Mouse (Mus musculus) liver, embryonic 16.5 days (tissue): ENCODE measurements around the gene B4galt1. TPM values are rescaled to one million over a fixed set of nuclear protein-coding genes. Genes with fewer than 3 reads are reported as not detected.
A peak's percentile ranks its signal among the peaks of the same experiment; 100 is the strongest.

Experiments
- ATAC-seq: fragments of 200-750 bp; cut with Nextera tagmentation; 2 replicates; pipeline ENCODE4 v1.8.0; 2017; ENCODE audit warnings: low read depth, mild to moderate bottlenecking, moderate number of reproducible peaks, moderate library complexity
- H3K27ac ChIP-seq: fragments of 300-500 bp; sonication (generic); 2 replicates; pipeline ENCODE4 v1.5.1; 2014; ENCODE audit warnings: mild to moderate bottlenecking, low read length
- H3K27me3 ChIP-seq: fragments of 300-500 bp; sonication (generic); 2 replicates; pipeline ENCODE4 v1.6.1; 2014; ENCODE audit warnings: low read depth, low read length, mixed read lengths; ENCODE audit not compliant: control insufficient read depth, insufficient read depth
- H3K36me3 ChIP-seq: fragments of 300-500 bp; sonication (generic); 2 replicates; pipeline ENCODE4 v1.6.1; 2014; ENCODE audit warnings: mild to moderate bottlenecking; ENCODE audit not compliant: control insufficient read depth, insufficient read depth
- H3K4me1 ChIP-seq: fragments of 300-500 bp; sonication (generic); 2 replicates; pipeline ENCODE4 v1.6.1; 2014; ENCODE audit warnings: low read depth, low read length, mixed read lengths; ENCODE audit not compliant: control insufficient read depth
- H3K4me2 ChIP-seq: fragments of 300-500 bp; sonication (generic); 2 replicates; pipeline ENCODE4 v1.6.1; 2014; ENCODE audit warnings: low read depth, low read length, mixed read lengths
- H3K4me3 ChIP-seq: fragments of 300-500 bp; sonication (generic); 2 replicates; pipeline ENCODE4 v1.5.1; 2014; ENCODE audit warnings: low read depth, mild to moderate bottlenecking, low read length
- H3K9ac ChIP-seq: fragments of 300-500 bp; sonication (generic); 2 replicates; pipeline ENCODE4 v1.6.1; 2014; ENCODE audit warnings: low read depth, low read length
- H3K9me3 ChIP-seq: fragments of 300-500 bp; sonication (generic); replicated peaks from 2 replicates; pipeline ENCODE4 v1.6.1; 2016; ENCODE audit warnings: low read length; ENCODE audit not compliant: control insufficient read depth
- WGBS: fragments of 180-500 bp; shearing (Covaris S2); extraction: QIAGEN DNeasy Blood & Tissue Kit; methylation state at CpG from one replicate; pipeline ENCODE4 v1.1.7; 2014; ENCODE audit not compliant: insufficient replicate concordance; 5-methylcytosine and 5-hydroxymethylcytosine counted together
- polyA plus RNA-seq: library from polyadenylated mRNA; unstranded; fragments of >200 nt; fragmentation: Nextera tagmentation; extraction: Ambion mirVana; gene quantifications from 2 replicates; pipeline ENCODE4 v1.2.1, GENCODE M21; 2015

B4galt1 gene
- polyA plus RNA-seq, 1 experiment from 2014 or later: 32.6 TPM

DNA sequence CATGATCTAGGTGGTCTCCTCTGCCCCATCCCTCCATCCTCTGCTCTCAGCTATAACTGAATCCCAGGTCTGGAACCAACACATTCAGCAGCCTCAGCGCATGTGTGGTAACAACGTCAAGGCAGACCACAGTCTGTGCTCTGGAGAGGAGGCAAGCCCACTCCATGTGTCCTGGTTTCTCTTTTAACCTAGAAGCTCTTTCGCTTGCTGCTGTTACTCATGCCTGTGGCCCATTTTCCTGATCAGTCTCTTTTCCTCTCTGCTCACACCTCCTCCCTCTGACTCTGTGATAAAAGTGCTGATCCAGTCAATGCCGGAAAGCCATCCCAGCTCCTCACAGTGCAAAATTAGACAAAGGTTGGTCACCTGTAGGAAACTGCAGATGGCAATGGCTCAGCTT is 36.2 kb upstream of the B4galt1 start:
- no peaks in the 10 kb centered on the region for H3K36me3 ChIP-seq
- H3K4me2 ChIP-seq: no peak overlapping the region
- 69% methylated on average over 4 of the region's 4 CpGs for WGBS

DNA sequence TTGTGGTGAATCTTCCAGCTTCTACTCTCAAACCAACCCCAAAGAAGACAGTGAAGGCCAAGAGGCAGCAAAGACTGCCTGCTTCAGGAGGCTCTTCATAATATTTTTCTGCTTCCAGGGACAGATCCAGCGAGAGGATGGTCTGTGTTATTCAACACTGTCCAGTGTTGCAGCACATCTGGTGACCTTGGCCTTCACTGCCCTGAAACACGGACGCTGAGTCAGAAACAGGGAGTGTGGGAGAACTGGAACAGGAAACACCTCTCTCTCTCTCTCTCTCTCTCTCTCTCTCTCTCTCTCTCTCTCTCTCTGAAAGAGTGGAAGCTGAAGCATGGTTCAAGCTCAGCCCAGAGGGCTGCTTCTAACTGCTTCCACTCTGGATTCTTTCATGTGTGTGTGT is 35.4 kb upstream of the B4galt1 start:
- ATAC-seq: no peak
- Histone ChIP-seq H3K4me1 (no peaks in the 10 kb centered on the region; the same call in 1 of the 2 replicates), H3K4me2 (no peak overlapping the region), H3K27ac (no peak overlapping the region), H3K9me3 (no peaks in the 10 kb centered on the region), H3K4me3 (no peak overlapping the region), H3K36me3 (no peaks in the 10 kb centered on the region), H3K9ac (no peak overlapping the region), H3K27me3 (no peaks in the 10 kb centered on the region)
- 24% methylated on average over 3 of the region's 3 CpGs for WGBS

More for the DNA sequence above, 36.2 kb upstream of the B4galt1 start:
- no peak for ATAC-seq
- H3K9me3 ChIP-seq: no peaks in the 10 kb centered on the region
- no peak overlapping the region for H3K9ac ChIP-seq
- no peaks in the 10 kb centered on the region for H3K27me3 ChIP-seq
- H3K4me3 ChIP-seq: no peak overlapping the region
- H3K4me1 ChIP-seq: no peaks in the 10 kb centered on the region; the same call in 1 of the 2 replicates
- no peak overlapping the region for H3K27ac ChIP-seq

DNA sequence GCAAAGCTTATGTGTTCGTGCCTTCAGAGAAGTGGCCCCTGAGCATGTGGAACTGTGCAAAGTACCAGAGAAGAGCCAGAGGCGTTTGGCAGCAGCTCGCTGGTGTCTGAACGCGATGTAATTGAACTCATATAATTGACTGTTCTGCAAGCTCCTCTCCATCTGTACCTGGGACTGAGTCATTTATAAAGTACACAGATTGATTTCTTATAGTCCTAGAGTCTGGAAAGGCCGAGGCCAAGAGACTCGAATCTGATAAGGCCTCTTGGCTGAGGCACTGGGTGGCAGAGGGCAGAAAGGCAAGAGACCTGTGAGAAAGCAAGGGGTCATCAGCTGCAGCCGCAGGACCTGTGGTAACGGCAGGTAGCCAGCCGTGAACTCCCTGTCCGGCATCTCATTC is 35.0 kb upstream of the B4galt1 start:
- no peak overlapping the region for H3K27ac ChIP-seq
- no peaks in the 10 kb centered on the region for H3K27me3 ChIP-seq

DNA sequence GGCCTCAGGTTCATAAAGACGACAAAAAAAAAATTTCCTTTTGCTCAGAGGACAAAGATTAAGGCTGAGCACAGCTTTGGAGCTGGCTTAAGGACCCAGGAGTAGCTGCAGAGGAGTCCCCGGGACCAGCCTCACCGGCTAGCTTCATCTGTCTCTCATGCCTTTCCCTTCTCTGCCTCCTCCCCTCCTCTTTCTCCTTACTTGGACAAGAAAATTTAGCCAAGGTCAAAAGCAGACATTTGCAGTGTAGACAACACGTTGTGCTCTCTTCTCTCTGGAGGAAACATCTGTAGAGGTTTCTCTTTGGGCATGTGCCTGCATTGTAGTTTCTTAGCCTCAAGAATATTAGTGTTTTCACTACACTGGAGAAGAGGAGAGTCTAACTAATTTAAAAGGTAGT is 32.1 kb upstream of the B4galt1 start:
- Histone ChIP-seq H3K9me3 (no peaks in the 10 kb centered on the region), H3K27ac (no peak overlapping the region), H3K9ac (no peak overlapping the region), H3K36me3 (no peaks in the 10 kb centered on the region), H3K4me1 (no peaks in the 10 kb centered on the region; the same call in 1 of the 2 replicates), H3K4me2 (no peak overlapping the region), H3K27me3 (no peaks in the 10 kb centered on the region), H3K4me3 (no peak overlapping the region)
- no peak for ATAC-seq
- 57% methylated on average over 4 of the region's 4 CpGs for WGBS

More for the DNA sequence above, 35.0 kb upstream of the B4galt1 start:
- Histone ChIP-seq H3K4me2 (no peak overlapping the region), H3K36me3 (no peaks in the 10 kb centered on the region), H3K4me1 (no peaks in the 10 kb centered on the region; the same call in 1 of the 2 replicates), H3K9me3 (no peaks in the 10 kb centered on the region), H3K9ac (no peak overlapping the region), H3K4me3 (no peak overlapping the region)
- ATAC-seq: no peak
- WGBS: 66% methylated on average over 11 of the region's 11 CpGs

DNA sequence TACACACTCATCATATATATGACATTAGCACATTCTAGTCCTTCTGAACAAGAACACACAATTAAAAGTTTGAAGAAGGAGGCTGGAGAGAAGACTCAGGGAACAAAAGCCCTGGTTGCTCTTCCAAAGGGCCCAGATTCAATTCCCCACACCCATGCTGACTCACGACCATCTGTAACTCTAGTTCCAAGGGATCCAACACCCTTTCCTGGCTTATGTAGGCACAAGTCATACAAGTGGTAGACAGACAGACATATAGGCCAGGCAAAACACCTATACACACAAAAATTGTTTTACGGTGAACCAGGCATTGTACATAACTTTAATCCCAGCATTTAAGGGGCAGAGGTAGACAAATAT is 31.3 kb upstream of the B4galt1 start:
- Histone ChIP-seq H3K4me2 (no peak overlapping the region), H3K4me1 (no peaks in the 10 kb centered on the region; the same call in 1 of the 2 replicates), H3K27me3 (no peaks in the 10 kb centered on the region), H3K36me3 (no peaks in the 10 kb centered on the region), H3K9ac (no peak overlapping the region), H3K27ac (no peak overlapping the region), H3K4me3 (no peak overlapping the region), H3K9me3 (no peaks in the 10 kb centered on the region)
- ATAC-seq: no peak
- 75% methylated on average over 2 of the region's 2 CpGs for WGBS

DNA sequence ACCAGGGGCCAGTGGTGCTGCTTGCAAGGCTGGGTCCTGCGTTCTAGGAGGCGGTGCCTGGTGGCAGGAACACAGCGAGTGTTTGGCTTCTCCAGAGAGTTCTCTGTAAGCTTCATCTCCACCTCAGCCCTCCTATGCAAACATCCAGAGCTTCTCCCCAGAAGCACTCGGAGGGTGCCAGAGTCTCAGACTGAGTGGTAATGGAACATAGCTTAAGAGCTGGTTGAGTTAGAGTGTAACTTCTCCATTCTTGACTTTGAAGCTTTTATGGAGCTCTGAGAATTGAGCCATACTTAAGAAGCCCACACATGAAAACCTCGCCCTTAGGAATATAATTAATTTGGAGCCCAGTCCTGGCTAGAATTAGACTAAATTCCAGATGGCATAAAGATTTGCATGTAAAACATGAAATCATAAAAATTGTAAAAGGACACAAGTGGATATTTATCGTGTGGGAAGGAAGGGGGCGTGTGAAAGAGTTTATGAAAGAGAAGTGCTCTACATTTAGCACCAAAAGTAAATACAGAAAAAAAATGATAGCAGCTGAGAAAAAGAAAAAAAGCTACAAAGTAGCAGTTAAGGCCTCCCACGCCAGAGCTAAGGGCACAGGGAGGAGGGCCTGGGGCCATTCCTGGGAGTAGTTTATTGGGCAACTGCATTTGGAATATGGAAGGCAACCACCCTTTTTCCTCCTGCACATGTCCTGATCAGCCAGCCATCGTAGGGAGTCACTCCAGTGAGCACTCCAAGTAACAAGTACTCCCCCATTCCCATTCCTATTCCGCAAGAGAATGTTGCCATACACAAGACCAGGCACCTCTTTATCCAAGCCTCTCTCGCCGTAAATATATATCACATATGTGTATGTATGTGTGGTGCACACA is 30.7 kb upstream of the B4galt1 start:
- no peak overlapping the region for H3K27ac ChIP-seq
- no peaks in the 10 kb centered on the region for H3K36me3 ChIP-seq
- H3K27me3 ChIP-seq: no peaks in the 10 kb centered on the region
- no peaks in the 10 kb centered on the region for H3K9me3 ChIP-seq
- no peak overlapping the region for H3K4me3 ChIP-seq
- H3K9ac ChIP-seq: no peak overlapping the region
- no peak for ATAC-seq
- no peak overlapping the region for H3K4me2 ChIP-seq
- no peaks in the 10 kb centered on the region; the same call in 1 of the 2 replicates for H3K4me1 ChIP-seq
- WGBS: 75% methylated on average over 12 of the region's 12 CpGs

DNA sequence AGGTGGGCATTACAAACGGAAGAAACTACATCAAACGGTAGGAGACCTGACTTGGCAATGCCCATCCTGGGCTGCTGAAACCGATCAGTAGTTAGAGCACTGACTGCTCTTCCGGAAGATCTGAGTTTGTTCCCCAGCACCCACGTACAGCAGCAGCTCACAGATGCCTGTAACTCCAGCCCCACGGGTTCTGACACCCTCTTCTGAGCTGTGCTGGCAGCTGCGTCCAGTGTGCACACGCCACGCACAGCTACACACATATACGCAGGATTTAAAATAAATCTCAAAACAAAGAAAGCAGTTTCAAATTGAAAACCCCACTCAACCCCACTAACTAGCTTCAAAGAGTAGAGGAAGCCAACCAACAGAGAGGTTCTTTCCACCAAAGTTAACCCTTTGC is 29.4 kb upstream of the B4galt1 start:
- Histone ChIP-seq H3K4me1 (no peaks in the 10 kb centered on the region), H3K27me3 (no peaks in the 10 kb centered on the region), H3K4me2 (no peak overlapping the region), H3K9me3 (no peaks in the 10 kb centered on the region), H3K4me3 (no peak overlapping the region), H3K9ac (no peak overlapping the region), H3K27ac (no peak overlapping the region), H3K36me3 (no peaks in the 10 kb centered on the region)
- WGBS: 71% methylated on average over 10 of the region's 10 CpGs
- no peak for ATAC-seq

DNA sequence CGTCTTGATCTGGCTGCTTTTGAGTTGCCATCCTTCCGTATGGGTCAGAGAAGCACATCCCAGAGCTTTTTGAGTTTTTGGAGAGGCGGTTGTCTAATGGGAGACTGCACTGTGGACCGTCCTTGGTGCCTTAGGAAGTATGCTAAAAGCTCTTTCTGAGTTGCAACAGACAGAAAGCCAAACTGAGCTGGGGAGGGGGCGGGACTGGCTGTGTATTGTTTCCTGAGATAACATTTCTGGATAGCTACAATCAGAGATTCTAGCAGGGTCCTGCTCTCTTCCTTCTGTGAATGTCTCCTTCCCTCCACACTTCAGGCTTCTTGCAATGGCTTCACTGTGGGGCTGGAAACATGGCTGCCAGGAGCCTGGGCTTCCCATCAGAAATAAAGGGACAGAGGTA is 23.7 kb upstream of the B4galt1 start:
- no peak for ATAC-seq
- Histone ChIP-seq H3K4me1 (peaks cover 16% of the 10 kb centered on the region), H3K27ac (no peak overlapping the region), H3K4me2 (0 out of 2 replicates have a peak overlapping the region, but pooled peaks have one; percentile 26), H3K9ac (no peak overlapping the region), H3K9me3 (no peaks in the 10 kb centered on the region), H3K27me3 (no peaks in the 10 kb centered on the region), H3K4me3 (no peak overlapping the region), H3K36me3 (no peaks in the 10 kb centered on the region)
- 38% methylated on average over 5 of the region's 5 CpGs for WGBS

DNA sequence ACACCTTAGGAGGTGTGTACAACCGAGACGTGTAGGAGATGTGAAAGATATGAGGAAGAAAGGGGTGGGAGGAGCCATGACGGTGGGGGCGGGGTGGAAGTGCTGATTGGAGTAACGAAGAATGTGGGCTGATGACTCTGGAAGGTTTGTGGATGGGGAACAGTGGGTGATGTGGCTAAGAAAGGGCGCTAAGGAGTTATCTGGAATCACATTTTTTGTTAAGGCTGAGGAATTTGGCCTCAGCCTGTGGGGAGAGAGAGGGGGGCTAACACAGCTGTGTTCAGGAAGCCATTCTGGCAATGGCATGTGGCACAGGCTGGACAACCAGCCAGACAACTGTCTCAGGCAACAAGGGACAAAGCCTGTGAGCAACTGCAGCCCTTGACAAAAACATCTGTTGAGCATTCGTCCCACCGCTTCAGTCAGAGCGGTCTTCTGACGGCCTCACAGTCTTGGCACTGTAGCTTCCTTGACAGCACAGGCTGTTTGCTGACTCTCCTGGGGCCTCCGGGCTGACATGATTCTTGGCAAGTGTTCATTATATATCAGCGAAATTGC is 23.1 kb upstream of the B4galt1 start:
- Histone ChIP-seq H3K27ac (peak overlapping the region; percentile 42; the same call in 1 of the 2 replicates), H3K27me3 (no peaks in the 10 kb centered on the region), H3K4me1 (peaks cover 16% of the 10 kb centered on the region), H3K4me3 (no peak overlapping the region), H3K9ac (no peak overlapping the region), H3K9me3 (no peaks in the 10 kb centered on the region), H3K36me3 (no peaks in the 10 kb centered on the region), H3K4me2 (peak overlapping the region; percentile 26; the same call in 1 of the 2 replicates)
- WGBS: 21% methylated on average over 12 of the region's 12 CpGs
- ATAC-seq: peak; percentile 64; the same call in 1 of the 2 replicates
